Mouse (Mus musculus) MEL (cell line): ENCODE results near the gene Ddn.

ENCODE experiments used
- CTCF ChIP-seq, 3 experiments: IDR thresholded peaks in 2 of 3; conservative IDR thresholded peaks in 1 of 3; 2 replicates each; pipeline ENCODE4 v1.5.1; 2011 to 2012; ENCODE audit warnings: low read length in 3 of 3, low read depth in 2 of 3, mild to moderate bottlenecking in 2 of 3, improper control_type of control experiment in 1 of 3, inconsistent platforms in 1 of 3, mixed read lengths in 1 of 3, moderate library complexity in 1 of 3; ENCODE audit not compliant: control insufficient read depth in 1 of 3, insufficient read depth in 1 of 3, poor library complexity in 1 of 3, severe bottlenecking in 1 of 3
- EP300 ChIP-seq, 2 experiments: IDR thresholded peaks; 2 replicates each; pipeline ENCODE4 v1.6.1; 2011; ENCODE audit warnings: improper control_type of control experiment in 2 of 2, low read length in 2 of 2, low read depth in 1 of 2, mild to moderate bottlenecking in 1 of 2
- HCFC1 ChIP-seq: IDR thresholded peaks from 2 replicates; pipeline ENCODE4 v1.6.1; 2012; ENCODE audit warnings: low read depth, mild to moderate bottlenecking, inconsistent platforms, low read length, improper control_type of control experiment, moderate library complexity
- POLR2A ChIP-seq, 2 experiments: IDR thresholded peaks; 2 replicates each; pipeline ENCODE4 v1.6.1; 2011 to 2012; ENCODE audit warnings: low read length in 2 of 2, mild to moderate bottlenecking in 2 of 2, control low read depth in 1 of 2, improper control_type of control experiment in 1 of 2, low read depth in 1 of 2, moderate library complexity in 1 of 2; ENCODE audit not compliant: control insufficient read depth in 1 of 2, insufficient read depth in 1 of 2, poor library complexity in 1 of 2
- POLR2AphosphoS2 ChIP-seq: IDR thresholded peaks from 2 replicates; pipeline ENCODE4 v1.6.1; 2011; ENCODE audit warnings: low read length, improper control_type of control experiment
- RAD21 ChIP-seq: IDR thresholded peaks from 2 replicates; pipeline ENCODE4 v1.6.1; 2011; ENCODE audit warnings: mild to moderate bottlenecking, low read depth, low read length, improper control_type of control experiment
- SIN3A ChIP-seq: IDR thresholded peaks from 2 replicates; pipeline ENCODE4 v1.6.1; 2012; ENCODE audit warnings: low read length, improper control_type of control experiment, inconsistent platforms
- ZNF384 ChIP-seq: IDR thresholded peaks from 2 replicates; pipeline ENCODE4 v1.6.1; 2012; ENCODE audit warnings: low read depth, mild to moderate bottlenecking, inconsistent platforms, low read length, improper control_type of control experiment

- TF ChIP-seq POLR2A (IDR thresholded peaks at IDR 0.05; ENCODE audit: control insufficient read depth in 1 of 2, insufficient read depth in 1 of 2, low read depth in 1 of 2, low read length in 2 of 2, poor library complexity in 1 of 2) (no peak), POLR2AphosphoS2 (no peak), SIN3A (no peak), ZNF384 (no peak), CTCF (IDR thresholded peaks at IDR 0.05 in 2 of 3, conservative IDR thresholded peaks at IDR 0.05 in 1 of 3; ENCODE audit: control insufficient read depth in 1 of 3, insufficient read depth in 1 of 3, low read depth in 2 of 3, low read length in 3 of 3, poor library complexity in 1 of 3, severe bottlenecking in 1 of 3) (no peak), HCFC1 (no peak), RAD21 (no peak), EP300 (IDR thresholded peaks at IDR 0.05; ENCODE audit: low read depth in 1 of 2, low read length in 2 of 2) (no peak)
Observed at GRCm38 (mm10) chr15:98791221-98791620, 18.1 kb downstream of the Ddn start.
